Mouse (Mus musculus) CD8-positive naive resting alpha-beta T cell, adult 2 months (primary cell): ENCODE measurements around the gene Pgap3.

Experiments
- DNase-seq, 2 experiments: peaks; one replicate each; pipeline ENCODE4 v3.0.0; 2022; ENCODE audit warnings: low read depth in 2 of 2, low spot score in 2 of 2

The Pgap3 gene

GRCm38 (mm10) chr11:98412797-98413301, 12.6 kb upstream of the Pgap3 start:
- DNase-seq, result no peak

GRCm38 (mm10) chr11:98412273-98412796, 12.0 kb upstream of the Pgap3 start, which contains the start of gene Erbb2:
Gene Erbb2, plus strand, starts transcription at chr11:98412470.
- DNase-seq, result no peak

GRCm38 (mm10) chr11:98409341-98409822, 9.1 kb upstream of the Pgap3 start:
- no peak for DNase-seq

- no peak for DNase-seq
Measured at GRCm38 (mm10) chr11:98408872-98409271, 8.6 kb upstream of the Pgap3 start.

- no peak for DNase-seq
Measured at GRCm38 (mm10) chr11:98406621-98407020, 6.3 kb upstream of the Pgap3 start.

GRCm38 (mm10) chr11:98400816-98401215, 526 bp upstream of the Pgap3 start:
- DNase-seq, result no peak

GRCm38 (mm10) chr11:98397946-98398345, 2.3 kb downstream of the Pgap3 start:
- no peak for DNase-seq

- DNase-seq, result no peak
Measured at GRCm38 (mm10) chr11:98395041-98395440, 5.2 kb downstream of the Pgap3 start.

GRCm38 (mm10) chr11:98394301-98394700, 6.0 kb downstream of the Pgap3 start:
- DNase-seq, result no peak

GRCm38 (mm10) chr11:98393317-98393716, 7.0 kb downstream of the Pgap3 start:
- DNase-seq, result peak; percentile 45 to 64

GRCm38 (mm10) chr11:98392645-98393044, 7.6 kb downstream of the Pgap3 start:
- DNase-seq, result no peak

- no peak for DNase-seq
Measured at GRCm38 (mm10) chr11:98392034-98392433, 8.3 kb downstream of the Pgap3 start.

- no peak for DNase-seq
Measured at GRCm38 (mm10) chr11:98390141-98390540, 10.1 kb downstream of the Pgap3 start.

- peak in 1 of 2 experiments; percentile 49 for DNase-seq
Measured at GRCm38 (mm10) chr11:98389221-98389780, 11.0 kb downstream of the Pgap3 start.

- no peak for DNase-seq
Measured at GRCm38 (mm10) chr11:98388282-98388681, 12.0 kb downstream of the Pgap3 start.

GRCm38 (mm10) chr11:98387056-98387577, 13.2 kb downstream of the Pgap3 start:
- no peak for DNase-seq

GRCm38 (mm10) chr11:98386596-98386995, 13.7 kb downstream of the Pgap3 start:
- no peak for DNase-seq

GRCm38 (mm10) chr11:98385638-98386585, 14.4 kb downstream of the Pgap3 start, which contains the start of gene Pnmt:
Gene Pnmt, plus strand, starts transcription at chr11:98386450.
- no peak for DNase-seq

- DNase-seq, result no peak
Measured at GRCm38 (mm10) chr11:98384721-98385637, 15.3 kb downstream of the Pgap3 start.

GRCm38 (mm10) chr11:98384216-98384615, 16.1 kb downstream of the Pgap3 start:
- DNase-seq, result no peak
